Mouse (Mus musculus) MEL (cell line): ENCODE results near the gene Mrgprx1. TPM values are rescaled to one million over a fixed set of nuclear protein-coding genes. Genes with fewer than 3 reads are reported as not detected.

Experiments used
- DNase-seq: peaks from one replicate; pipeline ENCODE4 v3.0.0; 2011; ENCODE audit warnings: low read depth, low spot score
- H3K27ac ChIP-seq: 2 replicates; pipeline ENCODE4 v1.5.1; 2012; ENCODE audit warnings: low read depth, mild to moderate bottlenecking, control low read depth, low read length, moderate library complexity; ENCODE audit not compliant: control insufficient read depth
- H3K27me3 ChIP-seq, 2 experiments: fragments of 150-350 bp in 1 of 2; sonication (generic) in 1 of 2; 2 replicates each; pipeline ENCODE4 v1.6.1; 2012; ENCODE audit warnings: low read length in 2 of 2, mild to moderate bottlenecking in 2 of 2, improper control_type of control experiment in 1 of 2, moderate library complexity in 1 of 2; ENCODE audit not compliant: insufficient read depth in 2 of 2, control insufficient read depth in 1 of 2
- H3K36me3 ChIP-seq, 2 experiments: 2 replicates each; pipeline ENCODE4 v1.6.1; 2012 to 2014; ENCODE audit warnings: low read length in 2 of 2, improper control_type of control experiment in 1 of 2, inconsistent platforms in 1 of 2, mild to moderate bottlenecking in 1 of 2; ENCODE audit not compliant: insufficient read depth in 2 of 2, control insufficient read depth in 1 of 2
- H3K4me1 ChIP-seq, 2 experiments: fragments of 150-350 bp in 1 of 2; sonication (generic) in 1 of 2; 2 replicates each; pipeline ENCODE4 v1.6.1; 2012; ENCODE audit warnings: low read length in 2 of 2, improper control_type of control experiment in 1 of 2, mild to moderate bottlenecking in 1 of 2; ENCODE audit not compliant: insufficient read depth in 2 of 2, control insufficient read depth in 1 of 2
- H3K4me3 ChIP-seq, 2 experiments: fragments of 150-350 bp in 1 of 2; sonication (generic) in 1 of 2; 2 replicates each; pipeline ENCODE4 v1.5.1; 2012; ENCODE audit warnings: low read depth in 2 of 2, low read length in 2 of 2, mild to moderate bottlenecking in 2 of 2, moderate library complexity in 2 of 2, control low read depth in 1 of 2, improper control_type of control experiment in 1 of 2; ENCODE audit not compliant: control insufficient read depth in 1 of 2, insufficient read depth in 1 of 2
- H3K79me2 ChIP-seq: 2 replicates; pipeline ENCODE4 v1.6.1; 2012; ENCODE audit warnings: mild to moderate bottlenecking, low read length, moderate library complexity; ENCODE audit not compliant: control insufficient read depth, poor library complexity, insufficient read depth
- H3K9ac ChIP-seq: 2 replicates; pipeline ENCODE4 v1.6.1; 2012; ENCODE audit warnings: low read depth, mild to moderate bottlenecking, control low read depth, low read length, moderate library complexity; ENCODE audit not compliant: control insufficient read depth, poor library complexity, severe bottlenecking
- H3K9me3 ChIP-seq: fragments of 150-350 bp; sonication (generic); replicated peaks from 2 replicates; pipeline ENCODE4 v1.6.1; 2012; ENCODE audit warnings: mild to moderate bottlenecking, low read length, improper control_type of control experiment, moderate library complexity; ENCODE audit not compliant: insufficient read depth
- BHLHE40 ChIP-seq: IDR thresholded peaks from 2 replicates; pipeline ENCODE4 v1.6.1; 2012; ENCODE audit warnings: low read depth, mild to moderate bottlenecking, inconsistent platforms, low read length, improper control_type of control experiment, borderline replicate concordance
- CHD2 ChIP-seq: IDR thresholded peaks from 2 replicates; pipeline ENCODE4 v1.6.1; 2011; ENCODE audit warnings: low read length, improper control_type of control experiment
- ELF1 ChIP-seq: IDR thresholded peaks from 2 replicates; pipeline ENCODE4 v1.6.1; 2014; ENCODE audit warnings: low read depth, mild to moderate bottlenecking, inconsistent platforms, low read length, improper control_type of control experiment, moderate library complexity
- EP300 ChIP-seq, 2 experiments: IDR thresholded peaks; 2 replicates each; pipeline ENCODE4 v1.6.1; 2011; ENCODE audit warnings: improper control_type of control experiment in 2 of 2, low read length in 2 of 2, low read depth in 1 of 2, mild to moderate bottlenecking in 1 of 2
- ETS1 ChIP-seq: IDR thresholded peaks from 2 replicates; pipeline ENCODE4 v1.6.1; 2012; ENCODE audit warnings: low read depth, mild to moderate bottlenecking, inconsistent platforms, low read length, improper control_type of control experiment, moderate library complexity
- GATA1 ChIP-seq: IDR thresholded peaks from 2 replicates; pipeline ENCODE4 v1.6.1; 2011; ENCODE audit warnings: low read depth, low read length, improper control_type of control experiment
- MAFK ChIP-seq: IDR thresholded peaks from 2 replicates; pipeline ENCODE4 v1.6.1; 2011; ENCODE audit warnings: low read depth, mild to moderate bottlenecking, low read length, improper control_type of control experiment, borderline replicate concordance
- MAX ChIP-seq: IDR thresholded peaks from 2 replicates; pipeline ENCODE4 v1.6.1; 2011; ENCODE audit warnings: low read length, improper control_type of control experiment
- MEF2A ChIP-seq: IDR thresholded peaks from 2 replicates; pipeline ENCODE4 v1.6.1; 2014; ENCODE audit warnings: low read depth, mild to moderate bottlenecking, inconsistent platforms, low read length, improper control_type of control experiment; ENCODE audit not compliant: poor library complexity, insufficient replicate concordance, severe bottlenecking; ENCODE audit errors: extremely low read depth
- NELFE ChIP-seq: IDR thresholded peaks from 2 replicates; pipeline ENCODE4 v1.6.1; 2011; ENCODE audit warnings: low read depth, low read length, improper control_type of control experiment
- POLR2A ChIP-seq, 2 experiments: IDR thresholded peaks; 2 replicates each; pipeline ENCODE4 v1.6.1; 2011 to 2012; ENCODE audit warnings: low read length in 2 of 2, mild to moderate bottlenecking in 2 of 2, control low read depth in 1 of 2, improper control_type of control experiment in 1 of 2, low read depth in 1 of 2, moderate library complexity in 1 of 2; ENCODE audit not compliant: control insufficient read depth in 1 of 2, insufficient read depth in 1 of 2, poor library complexity in 1 of 2
- RAD21 ChIP-seq: IDR thresholded peaks from 2 replicates; pipeline ENCODE4 v1.6.1; 2011; ENCODE audit warnings: mild to moderate bottlenecking, low read depth, low read length, improper control_type of control experiment
- RCOR1 ChIP-seq: IDR thresholded peaks from 2 replicates; pipeline ENCODE4 v1.6.1; 2012; ENCODE audit warnings: low read depth, mild to moderate bottlenecking, inconsistent platforms, low read length, improper control_type of control experiment
- SIN3A ChIP-seq: IDR thresholded peaks from 2 replicates; pipeline ENCODE4 v1.6.1; 2012; ENCODE audit warnings: low read length, improper control_type of control experiment, inconsistent platforms
- TAL1 ChIP-seq: IDR thresholded peaks from 2 replicates; pipeline ENCODE4 v1.6.1; 2012; ENCODE audit warnings: mild to moderate bottlenecking, inconsistent platforms, low read length, moderate library complexity, mixed read lengths
- TBP ChIP-seq: IDR thresholded peaks from 2 replicates; pipeline ENCODE4 v1.8.0; 2011; ENCODE audit warnings: low read depth, low read length, improper control_type of control experiment
- TCF12 ChIP-seq: IDR thresholded peaks from 2 replicates; pipeline ENCODE4 v1.6.1; 2014; ENCODE audit warnings: low read depth, mild to moderate bottlenecking, inconsistent platforms, low read length, improper control_type of control experiment, moderate library complexity
- USF1 ChIP-seq: IDR thresholded peaks from 2 replicates; pipeline ENCODE4 v1.6.1; 2014; ENCODE audit warnings: low read depth, mild to moderate bottlenecking, inconsistent platforms, low read length, improper control_type of control experiment, moderate library complexity
- ZMIZ1 ChIP-seq: IDR thresholded peaks from 2 replicates; pipeline ENCODE4 v1.6.1; 2012; ENCODE audit warnings: low read depth, mild to moderate bottlenecking, inconsistent platforms, low read length, improper control_type of control experiment, moderate library complexity
- ZNF384 ChIP-seq: IDR thresholded peaks from 2 replicates; pipeline ENCODE4 v1.6.1; 2012; ENCODE audit warnings: low read depth, mild to moderate bottlenecking, inconsistent platforms, low read length, improper control_type of control experiment
- polyA plus RNA-seq, 2 experiments: library from polyadenylated mRNA; stranded (reverse) in 1 of 2; unstranded in 1 of 2; fragments of >175 nt in 1 of 2; fragments of >200 nt in 1 of 2; gene quantifications; 2 replicates each; pipeline versions ENCODE4 v1.2.1 to v1.2.4; 2012; ENCODE audit warnings: low replicate concordance in 2 of 2, low read depth in 1 of 2; ENCODE audit not compliant: insufficient read length in 2 of 2, insufficient read depth in 1 of 2, missing spikeins in 1 of 2
- total RNA-seq: library from RNA; depleted of rRNA; stranded (reverse); fragments of 300-350 nt; gene quantifications from 2 replicates; pipeline ENCODE4 v1.2.3, GENCODE M21; 2012

Mrgprx1 gene
- total and polyA plus RNA-seq, 3 experiments = not detected

DNA sequence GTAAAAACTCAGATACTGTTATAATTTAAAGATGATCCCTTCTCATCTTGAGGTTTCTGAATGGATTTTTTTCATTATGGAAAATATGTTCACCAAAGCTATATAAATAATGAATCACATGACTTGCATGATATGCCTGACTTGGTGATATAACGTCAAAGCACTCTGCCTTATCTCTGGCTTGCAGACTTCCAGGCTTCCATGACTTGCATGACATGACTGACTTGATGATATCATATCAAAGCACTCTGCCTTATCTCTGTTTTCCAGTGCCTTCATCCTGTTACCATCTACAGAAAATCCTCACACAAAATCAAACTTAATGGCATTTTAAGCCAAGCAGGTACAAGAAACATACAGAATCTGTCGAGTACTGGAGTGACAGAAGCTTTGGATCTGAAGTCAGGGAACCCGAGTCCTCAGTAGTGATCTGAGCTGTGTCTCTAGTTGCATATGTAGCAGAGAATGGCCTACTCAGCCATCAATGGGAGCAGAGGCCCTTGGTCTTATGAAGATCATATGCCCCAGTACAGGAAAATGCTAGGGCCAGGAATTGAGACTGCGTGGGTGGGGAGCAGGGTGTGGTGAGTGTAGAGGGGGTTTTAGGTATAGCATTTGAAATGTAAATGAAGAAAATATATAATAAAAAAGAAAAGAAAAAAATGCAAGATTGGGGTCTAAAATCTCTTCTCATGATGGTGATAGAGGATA is 19.2 kb upstream of the Mrgprx1 start:
- Histone ChIP-seq H3K27me3 (no peaks in the 10 kb centered on the region), H3K9me3 (no peaks in the 10 kb centered on the region)

DNA sequence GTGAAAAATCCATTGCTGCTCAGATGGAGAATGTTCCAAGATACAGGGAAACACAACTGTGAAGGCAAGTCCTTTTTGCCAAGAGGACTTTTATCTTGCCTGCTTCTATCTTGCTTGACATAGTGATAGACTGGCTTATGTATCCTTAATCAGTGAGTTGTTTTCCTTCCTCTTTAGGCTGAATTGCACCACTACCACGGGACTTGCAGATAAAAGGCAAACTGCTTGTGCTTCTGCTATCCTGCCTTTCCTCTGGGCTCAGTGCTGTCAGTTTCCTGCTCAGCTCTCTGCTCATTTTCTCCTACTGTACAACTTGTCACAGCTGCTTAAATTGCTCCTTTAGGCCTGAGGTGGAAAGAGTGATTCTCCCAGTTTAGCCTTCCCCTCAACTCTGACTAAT is 16.6 kb upstream of the Mrgprx1 start:
- H3K27ac ChIP-seq = peak overlapping the region; percentile 93
- H3K27me3 ChIP-seq = no peaks in the 10 kb centered on the region
- TF ChIP-seq MEF2A (no peak), ETS1 (peak; percentile 79), EP300 (IDR thresholded peaks at IDR 0.05; ENCODE audit: low read depth in 1 of 2, low read length in 2 of 2) (peak; percentile 93 to 97), USF1 (peak; percentile 50; the same call in 1 of the 2 replicates), TCF12 (peak; percentile 83), RCOR1 (peak; percentile 82), MAX (no peak), GATA1 (peak; percentile 99), NELFE (no peak), BHLHE40 (peak; percentile 88), CHD2 (no peak), SIN3A (peak; percentile 57; the same call in 1 of the 2 replicates), TBP (peak; percentile 70)
- peak overlapping the region; percentile 30 for H3K9ac ChIP-seq
- H3K9me3 ChIP-seq = no peaks in the 10 kb centered on the region
- no peaks in the 10 kb centered on the region for H3K79me2 ChIP-seq
- peaks cover 0 to 33% of the 10 kb centered on the region in 2 experiments; a peak in 2 of 4 replicates for H3K36me3 ChIP-seq
- DNase-seq = peak; percentile 84
- H3K4me1 ChIP-seq = peaks cover 18 to 24% of the 10 kb centered on the region in 2 experiments
- H3K4me3 ChIP-seq = no peak overlapping the region

More for the DNA sequence above, 19.2 kb upstream of the Mrgprx1 start:
- H3K36me3 ChIP-seq = peaks cover 0 to 32% of the 10 kb centered on the region in 2 experiments; a peak in 2 of 4 replicates
- no peak overlapping the region for H3K9ac ChIP-seq
- TF ChIP-seq SIN3A (peak; percentile 79; the same call in 1 of the 2 replicates), TCF12 (peak; percentile 98), ZMIZ1 (no peak; the same call in 1 of the 2 replicates), USF1 (peak; percentile 90), TAL1 (peak; percentile 92), RAD21 (no peak), POLR2A (IDR thresholded peaks at IDR 0.05; ENCODE audit: control insufficient read depth in 1 of 2, insufficient read depth in 1 of 2, low read depth in 1 of 2, low read length in 2 of 2, poor library complexity in 1 of 2) (no peak), MAFK (peak; percentile 9; the same call in 1 of the 2 replicates), ELF1 (no peak), ZNF384 (peak; percentile 34), ETS1 (peak; percentile 96), BHLHE40 (peak; percentile 85), GATA1 (peak; percentile 99), EP300 (IDR thresholded peaks at IDR 0.05; ENCODE audit: low read depth in 1 of 2, low read length in 2 of 2) (peak; percentile 98), RCOR1 (peak; percentile 93)
- TF ChIP-seq, all 39 proteins: peak for 11
- no peaks in the 10 kb centered on the region for H3K79me2 ChIP-seq
- peaks cover 18 to 24% of the 10 kb centered on the region in 2 experiments for H3K4me1 ChIP-seq
- peak overlapping the region; percentile 81 for H3K27ac ChIP-seq
- no peak overlapping the region for H3K4me3 ChIP-seq
- peak; percentile 71 for DNase-seq
